Mouse (Mus musculus): ENCODE data around the gene Vcl. TPM values are rescaled to one million over a fixed set of nuclear protein-coding genes. Genes with fewer than 3 reads are reported as not detected.

The Vcl gene
- polyA plus RNA-seq, 1 experiment from 2014 or later: 37.7 TPM

- Histone ChIP-seq H3K9me3 (replicated peaks) (no peaks in the 10 kb centered on the region), H3K27ac (no peak overlapping the region), H3K27me3 (replicated peaks) (no peaks in the 10 kb centered on the region), H3K4me1 (peaks cover 26% of the 10 kb centered on the region), H3K4me3 (no peak overlapping the region), H3K9ac (no peak overlapping the region), H3K36me3 (peaks cover 6% of the 10 kb centered on the region; the same call in 1 of the 2 replicates), H3K4me2 (no peak overlapping the region)
- no peak for ATAC-seq
- 57% methylated on average over 2 of the region's 2 CpGs for WGBS (ENCODE audit: insufficient replicate concordance)
Observed at GRCm38 (mm10) chr14:20958971-20959370, 29.8 kb downstream of the Vcl start.

GRCm38 (mm10) chr14:20962466-20962865 lies 33.3 kb downstream of the Vcl start:
- no peak overlapping the region for H3K9ac ChIP-seq
- no peak overlapping the region for H3K4me3 ChIP-seq
- peaks cover 19% of the 10 kb centered on the region for H3K4me1 ChIP-seq
- WGBS (ENCODE audit: insufficient replicate concordance): 59% methylated on average over 1 of the region's 1 CpGs
- ATAC-seq: no peak
- no peaks in the 10 kb centered on the region for H3K27me3 ChIP-seq (replicated peaks)
- H3K4me2 ChIP-seq: no peak overlapping the region
- no peaks in the 10 kb centered on the region for H3K9me3 ChIP-seq (replicated peaks)
- H3K36me3 ChIP-seq: no peaks in the 10 kb centered on the region
- no peak overlapping the region for H3K27ac ChIP-seq

DNA sequence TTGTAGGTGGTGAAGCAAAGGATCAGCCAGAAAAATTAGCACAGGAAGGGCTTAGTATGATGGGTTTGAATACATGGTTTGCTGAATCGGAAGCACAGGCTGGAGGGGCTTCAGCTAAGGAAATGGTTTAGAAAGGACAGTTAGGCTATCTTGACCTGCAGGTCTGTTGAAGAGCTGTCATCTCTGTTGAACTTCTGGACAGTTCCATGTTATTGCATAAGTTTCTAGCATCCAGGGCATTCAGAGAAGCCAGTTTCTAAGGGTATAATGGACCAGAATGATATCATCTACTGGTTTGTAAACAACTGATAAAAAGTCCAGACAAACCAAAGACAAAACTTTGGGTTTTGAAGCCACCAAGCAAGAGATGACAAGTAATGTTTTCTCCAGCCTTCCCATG lies 33.7 kb downstream of the Vcl start:
- H3K4me1 ChIP-seq: peaks cover 17% of the 10 kb centered on the region
- H3K4me3 ChIP-seq: no peak overlapping the region
- no peak overlapping the region for H3K9ac ChIP-seq
- H3K4me2 ChIP-seq: no peak overlapping the region
- no peak overlapping the region for H3K27ac ChIP-seq
- ATAC-seq: no peak
- WGBS (ENCODE audit: insufficient replicate concordance): 28% methylated on average over 1 of the region's 1 CpGs
- H3K9me3 ChIP-seq (replicated peaks): no peaks in the 10 kb centered on the region
- no peaks in the 10 kb centered on the region for H3K36me3 ChIP-seq
- no peaks in the 10 kb centered on the region for H3K27me3 ChIP-seq (replicated peaks)

GRCm38 (mm10) chr14:20963863-20964262 lies 34.7 kb downstream of the Vcl start:
- Histone ChIP-seq H3K27me3 (replicated peaks) (no peaks in the 10 kb centered on the region), H3K4me1 (peaks cover 17% of the 10 kb centered on the region), H3K9me3 (replicated peaks) (no peaks in the 10 kb centered on the region), H3K36me3 (no peaks in the 10 kb centered on the region), H3K4me3 (no peak overlapping the region), H3K9ac (no peak overlapping the region), H3K27ac (no peak overlapping the region), H3K4me2 (no peak overlapping the region)
- no peak for ATAC-seq
- 69% methylated on average over 4 of the region's 4 CpGs for WGBS (ENCODE audit: insufficient replicate concordance)

DNA sequence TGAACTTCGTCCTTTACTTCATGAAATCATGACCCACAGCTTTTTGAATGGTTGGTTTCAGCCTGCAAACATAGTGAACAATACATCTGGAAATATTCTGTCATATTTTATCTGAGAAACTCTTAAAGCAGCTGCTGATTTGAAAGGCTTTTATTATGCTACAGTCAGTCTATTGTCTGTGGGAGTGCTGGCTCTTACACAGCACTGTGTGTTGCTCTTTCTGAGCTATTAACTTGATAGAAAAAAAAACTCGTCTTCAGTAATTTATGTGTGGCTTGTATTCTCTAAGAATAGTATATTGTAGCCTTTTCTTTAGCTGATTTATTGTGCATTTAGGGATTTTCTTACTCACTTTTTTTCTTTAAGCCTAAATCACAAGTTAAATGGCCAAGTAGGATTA lies 35.1 kb downstream of the Vcl start:
- Histone ChIP-seq H3K27me3 (replicated peaks) (no peaks in the 10 kb centered on the region), H3K4me1 (peaks cover 17% of the 10 kb centered on the region), H3K4me2 (no peak overlapping the region), H3K36me3 (peaks cover 2% of the 10 kb centered on the region; the same call in 1 of the 2 replicates), H3K4me3 (no peak overlapping the region), H3K9ac (no peak overlapping the region), H3K9me3 (replicated peaks) (no peaks in the 10 kb centered on the region), H3K27ac (no peak overlapping the region)
- WGBS (ENCODE audit: insufficient replicate concordance): 59% methylated on average over 2 of the region's 2 CpGs
- ATAC-seq: no peak

- no peak overlapping the region for H3K4me3 ChIP-seq
- no peak for ATAC-seq
- H3K9ac ChIP-seq: no peak overlapping the region
- H3K36me3 ChIP-seq: peaks cover 11% of the 10 kb centered on the region
- WGBS (ENCODE audit: insufficient replicate concordance): 76% methylated on average over 3 of the region's 3 CpGs
- peaks cover 17% of the 10 kb centered on the region for H3K4me1 ChIP-seq
- no peaks in the 10 kb centered on the region for H3K9me3 ChIP-seq (replicated peaks)
- H3K27me3 ChIP-seq (replicated peaks): no peaks in the 10 kb centered on the region
- H3K27ac ChIP-seq: no peak overlapping the region
- no peak overlapping the region for H3K4me2 ChIP-seq
Observed at GRCm38 (mm10) chr14:20966959-20967670, 37.9 kb downstream of the Vcl start.

- Histone ChIP-seq H3K9ac (no peak overlapping the region), H3K4me3 (no peak overlapping the region), H3K36me3 (peaks cover 11% of the 10 kb centered on the region), H3K27me3 (replicated peaks) (no peaks in the 10 kb centered on the region), H3K9me3 (replicated peaks) (no peaks in the 10 kb centered on the region), H3K27ac (no peak overlapping the region), H3K4me1 (peaks cover 5% of the 10 kb centered on the region; the same call in 1 of the 2 replicates), H3K4me2 (no peak overlapping the region)
- WGBS (ENCODE audit: insufficient replicate concordance): 82% methylated on average over 1 of the region's 1 CpGs
- no peak for ATAC-seq
Observed at GRCm38 (mm10) chr14:20969066-20969465, 39.9 kb downstream of the Vcl start.

DNA sequence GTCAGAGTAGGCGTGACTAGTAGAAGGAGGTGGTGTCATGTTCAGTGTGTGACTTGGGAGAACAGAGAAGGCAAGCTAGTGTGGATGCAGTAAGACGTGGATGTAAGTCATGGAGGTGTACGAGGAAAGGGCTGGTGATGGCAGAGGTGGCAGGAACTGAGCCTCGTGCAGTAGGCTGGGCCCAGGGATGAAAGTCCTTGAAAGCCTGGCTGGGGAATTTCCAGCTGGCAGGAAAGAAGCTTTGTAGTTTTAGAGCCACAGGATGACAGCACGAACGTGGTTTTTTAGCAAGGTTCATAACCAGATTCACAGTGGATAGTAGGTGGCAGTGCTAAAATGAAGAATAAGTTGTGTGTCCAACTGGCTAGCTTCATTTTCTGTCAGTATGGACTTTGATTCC lies 41.2 kb downstream of the Vcl start:
- H3K27me3 ChIP-seq (replicated peaks): no peaks in the 10 kb centered on the region
- no peak overlapping the region for H3K4me3 ChIP-seq
- peaks cover 11% of the 10 kb centered on the region for H3K36me3 ChIP-seq
- WGBS (ENCODE audit: insufficient replicate concordance): 74% methylated on average over 6 of the region's 6 CpGs
- H3K27ac ChIP-seq: no peak overlapping the region
- no peaks in the 10 kb centered on the region for H3K9me3 ChIP-seq (replicated peaks)
- H3K4me1 ChIP-seq: peaks cover 7% of the 10 kb centered on the region; the same call in 1 of the 2 replicates
- H3K4me2 ChIP-seq: no peak overlapping the region
- ATAC-seq: no peak
- no peak overlapping the region for H3K9ac ChIP-seq

DNA sequence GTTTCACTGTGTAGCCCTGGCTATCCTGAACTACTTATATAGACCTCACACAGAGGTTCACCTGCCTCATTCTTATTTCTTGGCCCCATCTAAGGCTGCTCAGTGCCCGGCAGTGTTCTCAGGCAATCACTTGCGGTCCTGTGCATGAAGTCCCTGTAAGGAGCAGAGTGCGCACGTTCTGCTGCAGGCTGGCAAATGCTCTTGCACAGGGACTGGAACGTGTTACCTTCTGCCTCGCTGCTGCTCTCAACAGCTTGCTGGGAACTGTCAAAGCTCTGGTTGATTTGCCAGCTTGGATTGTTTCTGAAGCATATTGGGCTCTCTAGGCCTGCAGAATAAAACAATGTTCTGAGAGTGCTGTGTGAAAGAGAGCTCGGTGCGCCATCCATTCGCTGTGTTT lies 41.7 kb downstream of the Vcl start:
- Histone ChIP-seq H3K36me3 (peaks cover 11% of the 10 kb centered on the region), H3K27ac (no peak overlapping the region), H3K27me3 (replicated peaks) (no peaks in the 10 kb centered on the region), H3K4me2 (no peak overlapping the region), H3K4me3 (no peak overlapping the region), H3K9me3 (replicated peaks) (no peaks in the 10 kb centered on the region), H3K4me1 (peaks cover 10% of the 10 kb centered on the region; the same call in 1 of the 2 replicates), H3K9ac (no peak overlapping the region)
- WGBS (ENCODE audit: insufficient replicate concordance): 90% methylated on average over 9 of the region's 9 CpGs
- ATAC-seq: no peak

DNA sequence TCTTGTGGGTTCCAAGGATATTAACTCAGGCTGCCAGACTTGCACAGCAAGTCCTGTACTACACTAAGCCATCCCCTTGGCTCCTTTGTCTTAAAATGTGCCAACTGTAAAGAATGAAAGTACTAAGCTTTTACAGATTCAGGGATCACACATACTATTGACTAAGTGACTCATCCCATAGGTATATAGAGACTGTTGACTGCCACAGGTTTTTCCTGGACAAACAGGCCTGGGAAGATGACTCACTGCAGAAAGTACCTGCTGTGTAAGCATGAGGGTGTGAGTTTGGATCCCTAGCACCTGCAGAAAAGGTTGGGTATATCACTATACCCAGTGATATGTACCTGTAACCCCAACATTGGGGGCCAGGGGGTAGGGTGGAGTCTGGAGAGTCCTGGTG lies 44.6 kb downstream of the Vcl start:
- no peak overlapping the region for H3K9ac ChIP-seq
- no peaks in the 10 kb centered on the region for H3K27me3 ChIP-seq (replicated peaks)
- no peak overlapping the region for H3K27ac ChIP-seq
- H3K4me2 ChIP-seq: no peak overlapping the region
- peaks cover 30% of the 10 kb centered on the region for H3K4me1 ChIP-seq
- H3K36me3 ChIP-seq: peaks cover 11% of the 10 kb centered on the region
- no peak overlapping the region for H3K4me3 ChIP-seq
- no peak for ATAC-seq
- no peaks in the 10 kb centered on the region for H3K9me3 ChIP-seq (replicated peaks)

- 37% methylated on average over 1 of the region's 1 CpGs for WGBS (ENCODE audit: insufficient replicate concordance)
- Histone ChIP-seq H3K9ac (no peak overlapping the region), H3K4me1 (peaks cover 30% of the 10 kb centered on the region), H3K9me3 (replicated peaks) (no peaks in the 10 kb centered on the region), H3K36me3 (no peaks in the 10 kb centered on the region), H3K4me3 (no peak overlapping the region), H3K27me3 (replicated peaks) (no peaks in the 10 kb centered on the region), H3K4me2 (no peak overlapping the region), H3K27ac (no peak overlapping the region)
- no peak for ATAC-seq
Observed at GRCm38 (mm10) chr14:20976741-20977140, 47.5 kb downstream of the Vcl start.

GRCm38 (mm10) chr14:20977726-20978125 lies 48.5 kb downstream of the Vcl start:
- Histone ChIP-seq H3K27ac (no peak overlapping the region), H3K4me3 (no peak overlapping the region), H3K36me3 (peaks cover 5% of the 10 kb centered on the region), H3K9me3 (replicated peaks) (no peaks in the 10 kb centered on the region), H3K9ac (no peak overlapping the region), H3K4me2 (no peak overlapping the region), H3K4me1 (peaks cover 30% of the 10 kb centered on the region), H3K27me3 (replicated peaks) (no peaks in the 10 kb centered on the region)
- WGBS (ENCODE audit: insufficient replicate concordance): 43% methylated on average over 2 of the region's 2 CpGs
- ATAC-seq: no peak

DNA sequence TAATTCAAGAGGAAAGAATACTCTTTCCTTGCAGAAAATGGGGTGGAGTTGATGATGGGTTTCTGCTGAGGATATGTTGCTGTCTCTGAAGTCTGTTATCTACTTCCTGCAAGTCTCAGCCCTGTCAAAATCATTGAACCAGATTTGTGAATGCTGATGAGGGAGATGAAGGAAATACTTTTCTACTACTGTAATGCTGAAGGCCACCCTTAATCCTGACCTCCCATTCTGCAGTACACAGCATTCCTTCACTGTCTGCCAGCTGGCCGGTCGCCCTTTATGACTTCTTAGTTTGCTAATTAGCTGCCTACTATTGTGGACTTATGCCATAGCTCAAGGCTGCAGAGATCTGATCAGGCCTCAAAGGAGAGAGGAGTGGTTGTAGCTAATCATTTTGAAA lies 54.6 kb downstream of the Vcl start:
- Histone ChIP-seq H3K4me3 (no peak overlapping the region), H3K9me3 (replicated peaks) (no peaks in the 10 kb centered on the region), H3K36me3 (peaks cover 49% of the 10 kb centered on the region), H3K27me3 (replicated peaks) (no peaks in the 10 kb centered on the region), H3K9ac (no peak overlapping the region), H3K4me2 (no peak overlapping the region), H3K27ac (no peak overlapping the region), H3K4me1 (no peaks in the 10 kb centered on the region)
- 76% methylated on average over 2 of the region's 2 CpGs for WGBS (ENCODE audit: insufficient replicate concordance)
- ATAC-seq: no peak
